Mouse (Mus musculus) liver, embryonic 15.5 days (tissue): Measurements from ENCODE around the gene Gpr15. TPM values are rescaled to one million over a fixed set of nuclear protein-coding genes. Genes with fewer than 3 reads are reported as not detected.
A peak's percentile ranks its signal among the peaks of the same experiment; 100 is the strongest.

Experiments
- ATAC-seq: fragments of 200-750 bp; cut with Nextera tagmentation; 2 replicates; pipeline ENCODE4 v1.8.0; 2017; ENCODE audit warnings: moderate number of reproducible peaks, mild to moderate bottlenecking, moderate library complexity; ENCODE audit not compliant: insufficient read depth
- H3K27ac ChIP-seq: fragments of 300-500 bp; sonication (generic); replicated peaks from 2 replicates; pipeline ENCODE4 v1.5.1; 2015; ENCODE audit warnings: mild to moderate bottlenecking, inconsistent platforms
- H3K27me3 ChIP-seq: fragments of 300-500 bp; sonication (generic); 2 replicates; pipeline ENCODE4 v1.6.1; 2015; ENCODE audit warnings: mild to moderate bottlenecking, inconsistent platforms
- H3K36me3 ChIP-seq: fragments of 300-500 bp; sonication (generic); replicated peaks from 2 replicates; pipeline ENCODE4 v1.6.1; 2015; ENCODE audit warnings: moderate library complexity, mild to moderate bottlenecking, inconsistent platforms
- H3K4me1 ChIP-seq: fragments of 300-500 bp; sonication (generic); replicated peaks from 2 replicates; pipeline ENCODE4 v1.6.1; 2015; ENCODE audit warnings: inconsistent platforms
- H3K4me2 ChIP-seq: fragments of 300-500 bp; sonication (generic); 2 replicates; pipeline ENCODE4 v1.6.1; 2015; ENCODE audit warnings: moderate library complexity, mild to moderate bottlenecking, inconsistent platforms
- H3K4me3 ChIP-seq: fragments of 300-500 bp; sonication (generic); replicated peaks from 2 replicates; pipeline ENCODE4 v1.5.1; 2015; ENCODE audit warnings: mild to moderate bottlenecking, inconsistent platforms
- H3K9ac ChIP-seq: fragments of 300-500 bp; sonication (generic); 2 replicates; pipeline ENCODE4 v1.6.1; 2015; ENCODE audit warnings: moderate library complexity, mild to moderate bottlenecking, inconsistent platforms
- H3K9me3 ChIP-seq: fragments of 300-500 bp; sonication (generic); replicated peaks from 2 replicates; pipeline ENCODE4 v1.6.1; 2016; ENCODE audit warnings: inconsistent platforms
- WGBS: fragments of 180-500 bp; shearing (Covaris S2); methylation state at CpG from one replicate; pipeline ENCODE4 v1.1.7; 2015; ENCODE audit warnings: mixed read lengths; ENCODE audit not compliant: insufficient replicate concordance; 5-methylcytosine and 5-hydroxymethylcytosine counted together
- microRNA-seq: library from miRNA; unstranded; fragments of <30 nt; microRNA quantifications from one replicate; pipeline ENCODE4, GENCODE M21; 2016
- polyA plus RNA-seq: library from polyadenylated mRNA; unstranded; fragments of >200 nt; fragmentation: Nextera tagmentation; extraction: Ambion mirVana; gene quantifications from 2 replicates; pipeline ENCODE4 v1.2.1, GENCODE M21; 2015

Gpr15 gene
- polyA plus RNA-seq, 1 experiment from 2014 or later, result 0.05 TPM

DNA sequence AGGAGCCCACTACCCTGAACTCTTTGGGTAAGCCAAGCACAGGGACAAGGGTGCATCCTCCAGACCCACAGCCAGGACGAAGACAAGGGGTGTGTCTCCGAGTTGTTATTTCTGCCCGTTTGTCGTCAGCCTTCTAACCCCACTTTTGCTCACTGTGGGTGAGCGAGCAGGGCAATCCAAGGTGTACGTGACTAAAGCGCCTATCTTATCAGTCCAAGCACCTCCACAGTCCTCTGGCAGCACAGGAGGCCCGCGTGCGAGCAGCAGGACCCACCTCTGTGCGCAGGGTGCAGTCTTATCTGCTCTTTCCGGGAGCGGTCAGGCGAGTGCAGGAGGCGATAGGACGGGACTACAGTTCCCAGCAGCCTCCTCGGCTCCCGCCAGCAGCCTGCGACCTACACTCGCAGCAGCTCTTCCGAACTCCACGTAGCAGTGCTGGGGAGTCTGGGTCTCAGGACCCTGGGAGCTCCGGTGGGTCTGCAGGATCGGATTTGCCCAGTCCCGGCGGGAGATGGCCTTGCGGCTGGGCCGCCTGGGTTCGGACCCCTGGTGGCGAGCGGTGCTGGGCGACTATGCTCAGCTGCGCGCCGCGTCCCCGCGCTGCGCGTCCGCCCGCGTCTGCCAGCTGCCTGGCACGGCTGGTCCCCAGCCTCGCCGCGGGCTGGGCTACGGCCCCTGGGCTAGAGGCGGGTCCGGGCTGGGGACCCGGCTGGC lies 48.8 kb downstream of the Gpr15 start, which contains the start of gene Cpox:
Gene Cpox, plus strand, starts transcription at position 376 of the 714 bp plus-strand sequence.
- peaks cover 32% of the 10 kb centered on the region for H3K36me3 ChIP-seq
- H3K9me3 ChIP-seq, result no peaks in the 10 kb centered on the region
- no peaks in the 10 kb centered on the region for H3K27me3 ChIP-seq
- H3K27ac ChIP-seq, result peak within 1 kb of the TSS; percentile 98
- peak within 1 kb of the TSS; percentile 70 for H3K4me2 ChIP-seq
- H3K4me1 ChIP-seq, result peaks cover 62% of the 10 kb centered on the region
- H3K4me3 ChIP-seq, result peak within 1 kb of the TSS; percentile 92
- under 1% methylated on average over 51 of the region's 51 CpGs for WGBS
- peak; percentile 96 for ATAC-seq
- H3K9ac ChIP-seq, result peak within 1 kb of the TSS; percentile 98

DNA sequence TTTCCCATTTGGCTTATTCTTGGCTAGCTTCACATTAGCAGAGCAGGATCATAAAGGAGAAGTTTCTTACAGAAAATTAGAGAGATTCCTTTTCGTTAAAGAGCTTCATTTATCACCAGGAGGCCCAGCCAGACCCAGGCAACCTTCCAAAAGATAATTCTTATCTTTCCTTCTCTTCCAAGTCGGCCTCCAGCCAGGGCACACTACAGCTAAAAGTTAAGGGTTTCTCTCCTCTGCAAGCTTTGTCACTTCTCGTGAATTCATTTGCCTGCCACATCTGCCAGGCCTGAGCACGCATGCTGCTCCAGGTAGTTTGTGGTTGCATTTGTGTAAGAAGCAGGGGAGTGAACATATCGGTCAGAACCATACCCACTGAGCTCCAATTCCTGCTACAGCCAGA lies 49.6 kb downstream of the Gpr15 start:
- Histone ChIP-seq H3K4me3 (peak overlapping the region; percentile 92), H3K9ac (peak overlapping the region; percentile 98), H3K27ac (peak overlapping the region; percentile 98), H3K4me2 (peak overlapping the region; percentile 70), H3K36me3 (peaks cover 24% of the 10 kb centered on the region), H3K9me3 (no peaks in the 10 kb centered on the region), H3K4me1 (peaks cover 62% of the 10 kb centered on the region), H3K27me3 (no peaks in the 10 kb centered on the region)
- peak; percentile 29 for ATAC-seq
- WGBS, result 11% methylated on average over 5 of the region's 5 CpGs

DNA sequence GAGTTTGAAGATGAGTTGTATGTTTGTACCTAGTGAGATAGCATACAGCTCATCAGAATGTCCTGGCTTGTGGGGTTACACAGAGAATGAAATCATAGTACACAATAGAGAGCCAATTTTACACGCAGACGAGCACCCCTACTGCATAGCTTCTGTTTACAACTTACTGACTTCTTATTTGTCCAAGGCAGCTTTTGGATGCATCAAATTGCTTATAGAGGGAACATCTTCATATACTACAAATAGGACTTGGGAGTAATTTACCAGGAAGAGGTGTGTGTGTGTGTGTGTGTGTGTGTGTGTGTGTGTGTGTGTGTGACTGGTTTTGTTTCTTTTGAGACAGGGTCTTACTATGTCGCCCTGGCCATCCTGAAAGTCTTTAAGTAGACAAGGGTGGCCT lies 50.3 kb downstream of the Gpr15 start:
- Histone ChIP-seq H3K9me3 (no peaks in the 10 kb centered on the region), H3K27me3 (no peaks in the 10 kb centered on the region), H3K4me3 (peak overlapping the region; percentile 92; the same call in 1 of the 2 replicates), H3K36me3 (peaks cover 17% of the 10 kb centered on the region), H3K9ac (peak overlapping the region; percentile 98), H3K27ac (peak overlapping the region; percentile 98), H3K4me1 (peaks cover 61% of the 10 kb centered on the region), H3K4me2 (peak overlapping the region; percentile 70)
- ATAC-seq, result no peak
- 42% methylated on average over 3 of the region's 3 CpGs for WGBS

Small RNAs within 50 kb of the gene (microRNA-seq; reads per million reads assigned to microRNA genes)
- gene Gm27564, result not detected

Other genes starting within 250 kb of the Gpr15 start
- gene St3gal6, start 194.8 kb downstream of the Gpr15 start, polyA plus RNA-seq, result 25.7 and 26.7 TPM in 2 replicates
- gene Gm813, start 102.1 kb downstream of the Gpr15 start, polyA plus RNA-seq, result not detected in 2 replicates
- gene E330017A01Rik, start 80.3 kb downstream of the Gpr15 start, polyA plus RNA-seq, result not detected in 2 replicates
- 496 and 576 TPM in 2 replicates for gene Cpox, start 48.8 kb downstream of the Gpr15 start, polyA plus RNA-seq
- gene Cldnd1, start 8.8 kb upstream of the Gpr15 start, polyA plus RNA-seq, result 24.6 and 25.4 TPM in 2 replicates
- gene Olfr172, start 44.1 kb upstream of the Gpr15 start, polyA plus RNA-seq, result not detected in 2 replicates
- gene Olfr173, start 81.2 kb upstream of the Gpr15 start, polyA plus RNA-seq, result not detected in 2 replicates
- not detected in 2 replicates for gene Olfr175-ps1, start 107.7 kb upstream of the Gpr15 start, polyA plus RNA-seq
- gene Olfr177, start 155.7 kb upstream of the Gpr15 start, polyA plus RNA-seq, result not detected in 2 replicates
- gene Olfr178, start 173.0 kb upstream of the Gpr15 start, polyA plus RNA-seq, result not detected in 2 replicates
- gene Olfr181, start 209.7 kb upstream of the Gpr15 start, polyA plus RNA-seq, result not detected in 2 replicates
- gene Olfr180, start 210.3 kb upstream of the Gpr15 start, polyA plus RNA-seq, result not detected in 2 replicates